Mouse (Mus musculus): ENCODE measurements around the gene Adamts17.

The Adamts17 gene

GRCm38 (mm10) chr7:67031284-67031683 lies 191.7 kb downstream of the Adamts17 start:
- no peak for DNase-seq (ENCODE audit: extremely low spot score)

GRCm38 (mm10) chr7:67032616-67033015 lies 193.1 kb downstream of the Adamts17 start:
- DNase-seq (ENCODE audit: extremely low spot score): no peak

- DNase-seq (ENCODE audit: extremely low spot score): no peak
Measured at GRCm38 (mm10) chr7:67034369-67034768, 194.8 kb downstream of the Adamts17 start.

GRCm38 (mm10) chr7:67035246-67035645 lies 195.7 kb downstream of the Adamts17 start:
- no peak for DNase-seq (ENCODE audit: extremely low spot score)

- DNase-seq (ENCODE audit: extremely low spot score): no peak
Measured at GRCm38 (mm10) chr7:67035661-67036060, 196.1 kb downstream of the Adamts17 start.

- no peak for DNase-seq (ENCODE audit: extremely low spot score)
Measured at GRCm38 (mm10) chr7:67036502-67037485, 197.3 kb downstream of the Adamts17 start.

- no peak for DNase-seq (ENCODE audit: extremely low spot score)
Measured at GRCm38 (mm10) chr7:67037726-67038520, 198.4 kb downstream of the Adamts17 start.

GRCm38 (mm10) chr7:67039143-67039542 lies 199.6 kb downstream of the Adamts17 start:
- no peak for DNase-seq (ENCODE audit: extremely low spot score)

- no peak for DNase-seq (ENCODE audit: extremely low spot score)
Measured at GRCm38 (mm10) chr7:67039861-67040260, 200.3 kb downstream of the Adamts17 start.

GRCm38 (mm10) chr7:67041685-67042084 lies 202.2 kb downstream of the Adamts17 start:
- no peak for DNase-seq (ENCODE audit: extremely low spot score)

- DNase-seq (ENCODE audit: extremely low spot score): no peak
Measured at GRCm38 (mm10) chr7:67044121-67044817, 204.7 kb downstream of the Adamts17 start.

- no peak for DNase-seq (ENCODE audit: extremely low spot score)
Measured at GRCm38 (mm10) chr7:67045202-67045601, 205.7 kb downstream of the Adamts17 start.

GRCm38 (mm10) chr7:67049206-67049605 lies 209.7 kb downstream of the Adamts17 start:
- no peak for DNase-seq (ENCODE audit: extremely low spot score)

GRCm38 (mm10) chr7:67050424-67050823 lies 210.9 kb downstream of the Adamts17 start:
- no peak for DNase-seq (ENCODE audit: extremely low spot score)

GRCm38 (mm10) chr7:67051089-67051718 lies 211.7 kb downstream of the Adamts17 start:
- DNase-seq (ENCODE audit: extremely low spot score): no peak

GRCm38 (mm10) chr7:67054876-67055275 lies 215.3 kb downstream of the Adamts17 start:
- DNase-seq (ENCODE audit: extremely low spot score): no peak

- no peak for DNase-seq (ENCODE audit: extremely low spot score)
Measured at GRCm38 (mm10) chr7:67055510-67055909, 216.0 kb downstream of the Adamts17 start.

- DNase-seq (ENCODE audit: extremely low spot score): peak; percentile 28
Measured at GRCm38 (mm10) chr7:67061756-67062155, 222.2 kb downstream of the Adamts17 start.

GRCm38 (mm10) chr7:67062571-67062970 lies 223.0 kb downstream of the Adamts17 start:
- no peak for DNase-seq (ENCODE audit: extremely low spot score)

GRCm38 (mm10) chr7:67064627-67065305 lies 225.2 kb downstream of the Adamts17 start:
- no peak for DNase-seq (ENCODE audit: extremely low spot score)

- no peak for DNase-seq (ENCODE audit: extremely low spot score)
Measured at GRCm38 (mm10) chr7:67065631-67066030, 226.1 kb downstream of the Adamts17 start.

All from embryo, embryonic 9.5 days (tissue).